Mouse (Mus musculus) brown adipose tissue, adult 24 weeks (tissue): ENCODE measurements around the gene Hcfc1. TPM values are rescaled to one million over a fixed set of nuclear protein-coding genes. Genes with fewer than 3 reads are reported as not detected.

ENCODE experiments used
- H3K27ac ChIP-seq: fragments of 200-500 bp; replicated peaks from 2 replicates; pipeline ENCODE4 v1.5.1; 2012; ENCODE audit warnings: low read depth, mild to moderate bottlenecking, low read length
- H3K4me1 ChIP-seq: fragments of 200-500 bp; 2 replicates; pipeline ENCODE4 v1.6.1; 2012; ENCODE audit warnings: low read length, mixed read lengths; ENCODE audit not compliant: control insufficient read depth, insufficient read depth, insufficient read length
- H3K4me3 ChIP-seq: fragments of 200-500 bp; 2 replicates; pipeline ENCODE4 v1.5.1; 2012; ENCODE audit warnings: low read depth, mild to moderate bottlenecking, low read length, moderate library complexity; ENCODE audit not compliant: insufficient read depth
- polyA plus RNA-seq: library from polyadenylated mRNA; stranded (reverse); fragments of >200 nt; gene quantifications from 2 replicates; pipeline ENCODE4 v1.2.4, GENCODE M21; 2012; ENCODE audit not compliant: missing spikeins, insufficient read depth, insufficient read length

Gene Hcfc1
- polyA plus RNA-seq = 15.7 and 22.4 TPM in 2 replicates

- Histone ChIP-seq H3K4me1 (peaks cover 18% of the 10 kb centered on the region), H3K4me3 (peak within 1 kb of the TSS; percentile 99), H3K27ac (peak within 1 kb of the TSS; percentile 100)
These were observed at the start of gene Hcfc1 for GRCm38 (mm10) chrX:73966248-73967176. Gene Hcfc1, minus strand, starts transcription at chrX:73966357.

- no peak overlapping the region for H3K27ac ChIP-seq
- H3K4me1 ChIP-seq = no peaks in the 10 kb centered on the region
- H3K4me3 ChIP-seq = no peak overlapping the region
These were observed 48.4 kb upstream of the Hcfc1 start for GRCm38 (mm10) chrX:74014597-74014996.

GRCm38 (mm10) chrX:74008063-74008462 is 41.9 kb upstream of the Hcfc1 start:
- Histone ChIP-seq H3K4me3 (no peak overlapping the region), H3K4me1 (no peaks in the 10 kb centered on the region), H3K27ac (no peak overlapping the region)

- H3K4me3 ChIP-seq = no peak overlapping the region
- no peak overlapping the region for H3K27ac ChIP-seq
- no peaks in the 10 kb centered on the region for H3K4me1 ChIP-seq
These were observed 40.2 kb upstream of the Hcfc1 start for GRCm38 (mm10) chrX:74006401-74006800.

DNA sequence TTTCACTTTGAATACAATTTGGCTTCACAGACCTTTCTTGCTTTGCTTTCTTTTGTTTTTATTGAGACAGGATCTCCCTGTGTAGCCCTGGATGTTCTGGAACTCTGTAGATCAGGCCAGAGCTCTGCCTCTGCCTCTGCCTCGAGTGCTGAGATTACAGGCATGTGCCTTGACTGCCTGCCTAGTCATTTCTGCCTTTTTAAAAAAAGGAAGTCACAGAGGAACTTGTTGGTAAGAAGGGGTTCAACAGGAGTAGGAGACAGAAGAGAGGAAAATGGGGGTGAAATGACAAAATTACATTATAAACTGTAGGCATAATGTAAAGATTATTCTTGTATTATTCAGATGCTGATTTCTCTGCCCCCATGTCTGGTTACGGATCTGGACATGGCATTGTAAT is 37.5 kb upstream of the Hcfc1 start:
- no peak overlapping the region for H3K4me3 ChIP-seq
- no peaks in the 10 kb centered on the region for H3K4me1 ChIP-seq
- no peak overlapping the region for H3K27ac ChIP-seq

DNA sequence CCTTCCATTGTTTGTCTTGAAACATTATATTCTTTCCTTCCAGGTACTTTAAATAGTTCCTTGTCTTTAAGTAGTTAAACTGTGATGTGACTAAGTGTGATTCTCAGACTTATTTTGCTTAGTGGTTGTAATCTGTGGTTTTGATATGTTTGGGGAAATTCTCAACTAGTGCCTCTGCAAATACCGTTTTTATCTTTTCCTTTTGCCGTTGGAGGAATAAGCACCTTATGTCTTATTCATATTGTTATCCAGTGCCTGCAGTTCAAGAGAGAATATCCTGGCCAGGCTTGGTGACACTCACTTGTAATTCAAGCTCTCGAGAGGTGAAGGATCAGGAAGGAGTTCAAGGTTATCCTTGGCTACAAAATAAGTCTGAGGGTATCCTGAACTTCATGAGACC is 34.9 kb upstream of the Hcfc1 start:
- no peaks in the 10 kb centered on the region for H3K4me1 ChIP-seq

DNA sequence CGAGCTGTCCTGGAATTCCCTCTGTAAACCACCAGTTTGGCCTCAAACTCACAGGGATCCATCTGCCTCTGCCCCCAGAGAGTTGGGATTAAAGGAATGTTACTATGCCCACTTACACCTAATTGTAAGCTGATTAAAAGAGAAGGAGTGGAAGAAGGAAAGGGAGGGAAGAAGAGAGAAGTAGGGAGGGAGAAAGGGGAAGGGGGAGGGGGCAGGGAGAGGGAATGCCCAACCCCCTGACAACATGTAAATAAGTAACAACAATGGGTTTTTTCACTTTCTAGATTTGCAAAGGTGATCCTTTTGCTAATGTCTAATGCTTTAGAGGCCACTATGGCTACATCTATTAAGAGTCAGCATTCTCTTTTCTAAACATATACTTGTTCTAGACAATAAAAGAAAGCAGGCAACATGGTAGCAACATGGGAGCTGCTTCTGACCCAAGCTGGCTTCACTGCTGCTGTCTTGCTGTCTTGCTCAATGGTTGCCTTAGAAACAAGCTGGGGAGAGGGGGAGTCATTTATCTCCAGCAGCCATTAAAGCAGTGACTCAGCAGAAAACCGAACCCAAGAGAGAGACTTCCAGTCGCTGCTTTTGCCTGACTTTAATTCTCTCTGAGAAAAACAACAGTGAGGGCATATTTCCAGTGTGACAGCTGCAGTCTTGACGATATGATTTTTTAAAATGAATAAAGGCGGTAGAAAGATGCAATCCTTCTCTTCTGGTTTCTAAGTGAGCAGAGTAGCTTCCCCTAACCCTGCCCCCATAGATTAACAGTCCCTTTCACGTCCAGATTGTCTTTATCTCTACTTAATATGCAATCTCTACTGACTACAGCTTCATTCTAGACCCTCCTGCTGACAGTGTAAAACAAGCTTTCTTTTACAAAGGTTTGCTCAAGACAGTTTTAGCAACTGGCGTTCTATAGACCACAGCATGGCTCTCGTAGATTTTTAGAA is 33.0 kb upstream of the Hcfc1 start:
- H3K4me1 ChIP-seq = no peaks in the 10 kb centered on the region
- H3K4me3 ChIP-seq = no peak overlapping the region
- H3K27ac ChIP-seq = peak overlapping the region; percentile 66

More for the DNA sequence above, 34.9 kb upstream of the Hcfc1 start:
- no peak overlapping the region for H3K27ac ChIP-seq
- H3K4me3 ChIP-seq = no peak overlapping the region

DNA sequence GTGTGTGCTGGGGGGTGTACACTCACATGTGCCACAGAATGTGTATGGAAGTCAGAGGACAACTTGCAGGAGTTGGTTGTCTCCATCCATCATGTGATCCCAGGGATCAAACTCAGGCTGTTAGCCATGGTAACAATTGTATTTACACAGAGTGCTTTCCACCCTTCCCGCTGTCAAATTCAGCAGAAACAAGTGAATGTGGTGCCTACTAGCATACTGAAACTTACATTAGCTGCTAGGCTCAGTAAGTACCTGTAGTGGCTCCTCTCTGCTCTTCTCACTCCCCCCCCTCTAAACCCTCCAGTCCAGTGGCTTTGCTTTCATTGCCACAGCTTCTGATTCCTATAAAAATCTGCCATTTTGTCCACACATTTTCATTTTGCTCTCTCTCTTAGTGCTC is 11.6 kb upstream of the Hcfc1 start:
- H3K27ac ChIP-seq = no peak overlapping the region
- no peaks in the 10 kb centered on the region for H3K4me1 ChIP-seq
- H3K4me3 ChIP-seq = no peak overlapping the region

DNA sequence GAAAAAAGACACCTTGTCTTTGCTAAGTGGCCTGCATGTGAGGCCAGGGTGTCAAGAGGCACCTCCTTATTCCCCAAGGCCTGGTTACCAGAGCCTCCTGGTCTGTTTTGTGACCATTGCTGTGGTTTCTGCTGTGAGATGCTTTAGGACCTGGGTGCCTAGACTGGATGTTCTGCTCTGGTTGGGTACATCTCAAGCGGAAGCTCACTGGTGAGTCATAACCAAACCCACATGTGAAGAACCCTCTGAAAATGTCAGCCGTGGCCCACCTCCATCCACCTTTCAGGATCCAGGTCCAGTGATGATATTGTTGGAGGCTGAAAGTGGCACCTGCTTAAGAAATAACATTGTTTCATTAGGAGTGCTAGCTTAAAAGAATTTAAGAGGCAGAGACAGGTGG is 10.1 kb upstream of the Hcfc1 start:
- H3K4me1 ChIP-seq = no peaks in the 10 kb centered on the region
- no peak overlapping the region for H3K4me3 ChIP-seq

GRCm38 (mm10) chrX:73972774-73973173 is 6.6 kb upstream of the Hcfc1 start:
- no peaks in the 10 kb centered on the region for H3K4me1 ChIP-seq
- no peak overlapping the region for H3K27ac ChIP-seq
- H3K4me3 ChIP-seq = no peak overlapping the region

More for the DNA sequence above, 10.1 kb upstream of the Hcfc1 start:
- H3K27ac ChIP-seq = no peak overlapping the region

GRCm38 (mm10) chrX:73970781-73971180 is 4.6 kb upstream of the Hcfc1 start:
- H3K27ac ChIP-seq = no peak overlapping the region
- no peaks in the 10 kb centered on the region for H3K4me1 ChIP-seq
- no peak overlapping the region for H3K4me3 ChIP-seq

DNA sequence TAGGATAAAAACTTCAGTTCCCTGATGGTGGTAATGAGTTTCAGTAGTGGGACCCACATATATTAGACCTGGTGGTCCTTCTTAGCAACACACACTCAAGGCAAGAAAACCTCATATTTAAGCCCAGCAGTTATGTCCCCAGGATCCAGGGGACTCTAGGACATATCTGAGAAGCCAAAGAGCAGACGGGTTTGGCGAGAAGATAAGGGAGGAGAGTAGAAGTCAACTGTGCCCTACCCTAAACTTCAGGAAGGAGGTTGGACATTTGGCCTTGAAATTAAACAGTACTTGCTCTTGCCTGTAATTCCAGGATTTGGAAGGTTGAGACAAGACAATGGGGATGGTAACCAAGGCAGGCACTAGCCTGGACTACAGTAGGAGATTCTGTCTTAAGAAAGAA is 3.6 kb upstream of the Hcfc1 start:
- Histone ChIP-seq H3K4me1 (no peaks in the 10 kb centered on the region), H3K27ac (no peak overlapping the region), H3K4me3 (no peak overlapping the region)

DNA sequence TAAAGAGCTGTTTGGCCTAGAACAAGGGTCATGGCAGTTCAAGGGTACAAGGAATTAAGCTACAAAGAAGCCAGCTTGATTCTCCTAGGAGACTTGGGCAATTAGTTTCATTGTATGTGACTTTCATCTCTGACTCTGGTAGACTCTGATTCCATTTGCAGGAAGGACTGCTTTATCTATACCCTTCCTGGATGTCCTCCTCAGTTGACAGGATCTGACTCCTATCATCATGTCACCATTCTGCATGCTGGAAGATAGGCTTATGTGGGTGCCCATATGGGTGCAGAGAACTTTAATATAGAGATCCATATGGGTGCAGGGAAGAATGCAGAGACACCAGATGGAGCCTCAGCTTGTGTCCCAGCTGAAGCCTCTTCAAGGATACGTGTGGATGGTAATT is 3.0 kb upstream of the Hcfc1 start:
- no peak overlapping the region for H3K4me3 ChIP-seq
- H3K4me1 ChIP-seq = 0 out of 2 replicates have a peak, but pooled peaks cover 4% of the 10 kb centered on the region
- no peak overlapping the region for H3K27ac ChIP-seq

GRCm38 (mm10) chrX:73967177-73968075 is 1.3 kb upstream of the Hcfc1 start:
- Histone ChIP-seq H3K4me3 (peak overlapping the region; percentile 99), H3K4me1 (peaks cover 14% of the 10 kb centered on the region; the same call in 1 of the 2 replicates), H3K27ac (peak overlapping the region; percentile 100)
